Mouse (Mus musculus): Measurements from ENCODE around the gene Magoh.
A peak's percentile ranks its signal among the peaks of the same experiment; 100 is the strongest.

The Magoh gene

GRCm38 (mm10) chr4:107889731-107890432 is 10.3 kb downstream of the Magoh start, which contains the start of gene 0610037L13Rik:
0610037L13Rik (plus strand) TSS chr4:107889813.
- peak; percentile 97 for DNase-seq (ENCODE audit: low read depth, low spot score)

GRCm38 (mm10) chr4:107892663-107893062 is 13.1 kb downstream of the Magoh start:
- DNase-seq (ENCODE audit: low read depth, low spot score): peak; percentile 31

- no peak for DNase-seq (ENCODE audit: low read depth, low spot score)
These were observed 19.8 kb downstream of the Magoh start for GRCm38 (mm10) chr4:107899211-107899927.

GRCm38 (mm10) chr4:107900206-107900605 is 20.7 kb downstream of the Magoh start:
- DNase-seq (ENCODE audit: low read depth, low spot score): no peak

GRCm38 (mm10) chr4:107904252-107904651 is 24.7 kb downstream of the Magoh start:
- DNase-seq (ENCODE audit: low read depth, low spot score): no peak

- DNase-seq (ENCODE audit: low read depth, low spot score): no peak
These were observed 27.0 kb downstream of the Magoh start for GRCm38 (mm10) chr4:107906561-107906960.

GRCm38 (mm10) chr4:107910020-107910419 is 30.5 kb downstream of the Magoh start:
- no peak for DNase-seq (ENCODE audit: low read depth, low spot score)

- no peak for DNase-seq (ENCODE audit: low read depth, low spot score)
These were observed 40.8 kb downstream of the Magoh start for GRCm38 (mm10) chr4:107920336-107920735.

GRCm38 (mm10) chr4:107921152-107921695 is 41.7 kb downstream of the Magoh start:
- no peak for DNase-seq (ENCODE audit: low read depth, low spot score)

GRCm38 (mm10) chr4:107921952-107922351 is 42.4 kb downstream of the Magoh start:
- DNase-seq (ENCODE audit: low read depth, low spot score): no peak

- peak; percentile 94 for DNase-seq (ENCODE audit: low read depth, low spot score)
These were observed 43.7 kb downstream of the Magoh start, which contains the start of gene Cpt2 for GRCm38 (mm10) chr4:107923145-107923802. Cpt2 (minus strand) TSS chr4:107923610.

GRCm38 (mm10) chr4:107923803-107924194 is 44.2 kb downstream of the Magoh start:
- no peak for DNase-seq (ENCODE audit: low read depth, low spot score)

GRCm38 (mm10) chr4:107928269-107928668 is 48.7 kb downstream of the Magoh start:
- DNase-seq (ENCODE audit: low read depth, low spot score): no peak

- DNase-seq (ENCODE audit: low read depth, low spot score): no peak
These were observed 49.2 kb downstream of the Magoh start for GRCm38 (mm10) chr4:107928726-107929125.

- DNase-seq (ENCODE audit: low read depth, low spot score): no peak
These were observed 51.9 kb downstream of the Magoh start for GRCm38 (mm10) chr4:107931453-107931852.

- DNase-seq (ENCODE audit: low read depth, low spot score): no peak
These were observed 53.7 kb downstream of the Magoh start for GRCm38 (mm10) chr4:107933239-107933638.

- DNase-seq (ENCODE audit: low read depth, low spot score): no peak
These were observed 55.7 kb downstream of the Magoh start for GRCm38 (mm10) chr4:107935254-107935653.
